Mouse (Mus musculus): ENCODE measurements around the gene Lin7b. TPM values are rescaled to one million over a fixed set of nuclear protein-coding genes. Genes with fewer than 3 reads are reported as not detected.
"Not testable (repeated sequence)": the region's sequence is repeated elsewhere in the genome, so short reads cannot be mapped to it uniquely, and the experiment has no call there.

Gene Lin7b
- polyA plus RNA-seq, 1 experiment from 2014 or later: 1.2 TPM

DNA sequence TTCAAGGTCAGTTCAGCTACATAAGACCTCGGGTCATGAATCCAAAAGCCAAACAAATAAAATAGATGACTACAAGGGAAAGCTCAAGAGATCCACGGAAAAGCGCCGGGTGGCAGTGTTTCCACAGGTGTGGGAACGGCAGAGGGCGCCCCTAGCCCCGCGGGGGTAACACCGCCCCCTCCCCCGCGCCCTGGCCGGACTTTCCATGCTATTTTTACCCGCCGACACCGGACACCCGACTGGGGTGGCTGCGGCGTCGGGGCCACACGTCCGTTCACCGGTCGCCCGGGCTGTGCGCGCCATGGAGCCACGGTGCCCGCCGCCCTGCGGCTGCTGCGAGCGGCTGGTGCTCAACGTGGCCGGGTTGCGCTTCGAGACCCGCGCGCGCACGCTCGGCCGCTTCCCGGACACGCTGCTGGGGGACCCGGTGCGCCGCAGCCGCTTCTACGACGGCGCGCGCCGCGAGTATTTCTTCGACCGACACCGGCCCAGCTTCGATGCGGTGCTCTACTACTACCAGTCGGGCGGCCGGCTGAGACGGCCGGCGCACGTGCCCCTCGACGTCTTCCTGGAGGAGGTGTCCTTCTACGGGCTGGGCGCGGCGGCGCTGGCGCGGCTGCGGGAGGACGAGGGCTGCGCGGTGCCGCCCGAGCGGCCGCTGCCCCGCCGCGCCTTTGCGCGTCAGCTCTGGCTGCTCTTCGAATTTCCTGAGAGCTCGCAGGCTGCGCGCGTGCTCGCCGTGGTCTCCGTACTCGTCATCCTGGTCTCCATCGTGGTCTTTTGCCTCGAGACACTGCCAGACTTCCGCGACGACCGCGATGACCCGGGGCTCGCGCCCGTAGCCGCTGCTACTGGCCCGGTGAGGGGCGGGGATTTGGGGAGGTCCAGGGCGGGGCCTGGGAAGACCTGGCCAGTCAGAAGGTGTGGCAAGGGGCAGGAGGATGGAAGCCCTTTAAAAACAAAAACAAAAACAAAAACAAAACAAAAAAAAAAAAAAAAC is 36.1 kb upstream of the Lin7b start:
- peak overlapping the region; percentile 53 for H3K4me3 ChIP-seq
- H3K27me3 ChIP-seq (replicated peaks; ENCODE audit: low read depth, poor library complexity, severe bottlenecking): peaks cover 66% of the 10 kb centered on the region
- no peaks in the 10 kb centered on the region for H3K9me3 ChIP-seq
- peaks cover 13% of the 10 kb centered on the region for H3K4me1 ChIP-seq
- peak overlapping the region; percentile 40; the same call in 1 of the 2 replicates for H3K27ac ChIP-seq (replicated peaks)
- WGBS: 2% methylated on average over 114 of the region's 114 CpGs
- peak; percentile 54 for DNase-seq (ENCODE audit: low spot score)
- H3K36me3 ChIP-seq (replicated peaks): no peaks in the 10 kb centered on the region

GRCm38 (mm10) chr7:45405091-45406075 is 35.0 kb upstream of the Lin7b start, which contains the start of gene Kcna7:
Gene Kcna7, plus strand, starts transcription at chr7:45405653.
- DNase-seq (ENCODE audit: low spot score): peak; percentile 74
- 12% methylated on average over 28 of the region's 28 CpGs for WGBS
- peaks cover 13% of the 10 kb centered on the region for H3K4me1 ChIP-seq
- 0 out of 2 replicates have a peak within 1 kb of the TSS, but pooled peaks have one; percentile 40 for H3K27ac ChIP-seq (replicated peaks)
- no peaks in the 10 kb centered on the region for H3K36me3 ChIP-seq (replicated peaks)
- no peaks in the 10 kb centered on the region for H3K9me3 ChIP-seq
- peaks cover 56% of the 10 kb centered on the region for H3K27me3 ChIP-seq (replicated peaks; ENCODE audit: low read depth, poor library complexity, severe bottlenecking)
- H3K4me3 ChIP-seq: peak within 1 kb of the TSS; percentile 53

GRCm38 (mm10) chr7:45403532-45404261 is 33.3 kb upstream of the Lin7b start:
- peak; percentile 78 for DNase-seq (ENCODE audit: low spot score)
- Histone ChIP-seq H3K4me1 (peaks cover 20% of the 10 kb centered on the region), H3K9me3 (no peaks in the 10 kb centered on the region), H3K36me3 (replicated peaks) (no peaks in the 10 kb centered on the region), H3K27ac (replicated peaks) (no peak overlapping the region), H3K27me3 (replicated peaks; ENCODE audit: low read depth, poor library complexity, severe bottlenecking) (peaks cover 39% of the 10 kb centered on the region), H3K4me3 (no peak overlapping the region)
- WGBS: 48% methylated on average over 6 of the region's 6 CpGs

DNA sequence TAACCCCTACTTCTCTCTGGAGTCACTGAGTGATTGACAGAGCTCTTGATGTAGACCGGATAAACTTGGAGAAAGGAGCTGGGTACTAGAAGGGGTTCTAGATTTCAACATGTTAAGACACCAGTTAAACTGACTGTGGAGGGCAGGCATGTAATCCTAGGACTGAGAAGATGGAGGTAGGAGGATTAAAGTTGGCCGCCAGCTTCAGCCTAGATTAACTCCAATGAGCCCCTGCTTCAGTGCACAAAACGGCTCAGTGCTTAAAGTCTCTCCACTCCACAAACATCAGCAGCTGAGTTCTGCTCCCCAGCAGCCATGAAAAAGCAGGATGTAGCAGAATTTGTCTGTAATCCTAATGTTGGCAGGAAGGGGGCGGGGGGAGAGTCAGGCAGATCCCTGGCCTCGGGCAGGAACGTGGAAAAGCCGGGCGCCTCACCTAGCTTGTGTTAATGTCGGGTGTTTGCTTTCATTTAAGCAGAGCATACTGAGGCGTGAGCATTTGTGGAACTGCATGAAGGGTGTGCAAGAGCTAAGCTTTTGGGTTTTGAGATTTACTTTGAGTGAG is 31.2 kb upstream of the Lin7b start:
- Histone ChIP-seq H3K36me3 (replicated peaks) (no peaks in the 10 kb centered on the region), H3K27me3 (replicated peaks; ENCODE audit: low read depth, poor library complexity, severe bottlenecking) (peaks cover 18% of the 10 kb centered on the region), H3K9me3 (no peaks in the 10 kb centered on the region), H3K27ac (replicated peaks) (no peak overlapping the region), H3K4me3 (no peak overlapping the region), H3K4me1 (peaks cover 17% of the 10 kb centered on the region)
- no peak for DNase-seq (ENCODE audit: low spot score)
- 75% methylated on average over 10 of the region's 10 CpGs for WGBS

DNA sequence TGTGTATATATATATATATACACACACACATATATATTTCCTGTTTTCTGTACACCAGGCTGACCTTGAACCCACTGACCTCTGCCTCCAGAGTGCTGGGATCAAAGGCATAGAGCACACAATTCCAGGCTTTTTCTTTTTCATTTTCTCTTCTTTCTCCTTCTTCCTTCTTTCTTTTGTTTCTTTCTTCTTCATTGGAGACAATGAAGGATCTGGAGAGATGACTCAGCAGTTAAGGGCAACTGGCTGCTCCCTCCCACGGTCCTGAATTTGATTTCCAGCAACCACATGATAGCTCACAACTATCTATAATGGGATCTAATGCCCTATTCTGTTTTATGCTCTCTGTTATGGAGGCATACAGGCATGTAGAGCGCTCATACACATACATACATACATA is 26.4 kb upstream of the Lin7b start:
- DNase-seq (ENCODE audit: low spot score): no peak
- H3K27ac ChIP-seq (replicated peaks): no peak overlapping the region
- no peak overlapping the region for H3K4me3 ChIP-seq
- WGBS: 80% methylated on average over 2 of the region's 2 CpGs
- no peaks in the 10 kb centered on the region for H3K9me3 ChIP-seq
- H3K27me3 ChIP-seq (replicated peaks; ENCODE audit: low read depth, poor library complexity, severe bottlenecking): no peaks in the 10 kb centered on the region
- H3K4me1 ChIP-seq: peaks cover 27% of the 10 kb centered on the region
- H3K36me3 ChIP-seq (replicated peaks): peaks cover 25% of the 10 kb centered on the region

- Histone ChIP-seq H3K4me1 (peaks cover 27% of the 10 kb centered on the region), H3K27ac (replicated peaks) (peak overlapping the region; percentile 99; the same call in 1 of the 2 replicates), H3K4me3 (peak overlapping the region; percentile 83), H3K36me3 (replicated peaks) (peaks cover 29% of the 10 kb centered on the region)
- not testable (repeated sequence) for DNase-seq (ENCODE audit: low spot score); H3K9me3 ChIP-seq; H3K27me3 ChIP-seq (replicated peaks; ENCODE audit: low read depth, poor library complexity, severe bottlenecking)
- WGBS: 6% methylated on average over 3 of the region's 3 CpGs
Measured at GRCm38 (mm10) chr7:45396337-45396775, 26.0 kb upstream of the Lin7b start.

- peak; percentile 100 for DNase-seq (ENCODE audit: low spot score)
- under 1% methylated on average over 60 of the region's 60 CpGs for WGBS
- Histone ChIP-seq H3K27ac (replicated peaks) (peak within 1 kb of the TSS; percentile 99), H3K27me3 (replicated peaks; ENCODE audit: low read depth, poor library complexity, severe bottlenecking) (no peaks in the 10 kb centered on the region), H3K36me3 (replicated peaks) (peaks cover 35% of the 10 kb centered on the region), H3K4me3 (peak within 1 kb of the TSS; percentile 83), H3K4me1 (peaks cover 27% of the 10 kb centered on the region), H3K9me3 (no peaks in the 10 kb centered on the region)
Measured at GRCm38 (mm10) chr7:45395578-45396336, 25.4 kb upstream of the Lin7b start, which contains the start of gene Snrnp70. Gene Snrnp70, minus strand, starts transcription at chr7:45395742.

DNA sequence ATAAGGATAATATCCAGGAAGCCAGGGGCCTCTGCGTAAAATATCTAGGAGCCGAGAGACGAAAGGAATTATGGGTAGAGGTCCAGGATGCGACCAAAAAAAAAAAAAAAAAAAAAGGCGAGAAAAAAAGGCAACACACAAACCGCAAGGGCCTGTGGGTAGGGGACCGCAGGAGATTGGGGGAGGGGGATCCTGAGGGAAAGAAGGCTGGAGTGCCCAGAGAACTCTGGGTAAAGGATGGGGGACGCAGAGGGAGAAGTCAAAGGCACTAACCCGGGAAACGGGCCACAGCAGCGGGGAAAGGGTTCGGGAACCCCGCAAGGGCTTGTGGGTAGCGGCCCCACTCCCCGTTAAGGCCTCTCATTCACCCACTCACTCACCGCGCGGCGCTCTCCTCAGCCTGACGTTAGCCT is 24.8 kb upstream of the Lin7b start:
- peak overlapping the region; percentile 83 for H3K4me3 ChIP-seq
- H3K4me1 ChIP-seq: peaks cover 27% of the 10 kb centered on the region
- peaks cover 42% of the 10 kb centered on the region for H3K36me3 ChIP-seq (replicated peaks)
- peak overlapping the region; percentile 99 for H3K27ac ChIP-seq (replicated peaks)
- no peaks in the 10 kb centered on the region for H3K9me3 ChIP-seq
- DNase-seq (ENCODE audit: low spot score): no peak
- H3K27me3 ChIP-seq (replicated peaks; ENCODE audit: low read depth, poor library complexity, severe bottlenecking): no peaks in the 10 kb centered on the region
- under 1% methylated on average over 20 of the region's 20 CpGs for WGBS

DNA sequence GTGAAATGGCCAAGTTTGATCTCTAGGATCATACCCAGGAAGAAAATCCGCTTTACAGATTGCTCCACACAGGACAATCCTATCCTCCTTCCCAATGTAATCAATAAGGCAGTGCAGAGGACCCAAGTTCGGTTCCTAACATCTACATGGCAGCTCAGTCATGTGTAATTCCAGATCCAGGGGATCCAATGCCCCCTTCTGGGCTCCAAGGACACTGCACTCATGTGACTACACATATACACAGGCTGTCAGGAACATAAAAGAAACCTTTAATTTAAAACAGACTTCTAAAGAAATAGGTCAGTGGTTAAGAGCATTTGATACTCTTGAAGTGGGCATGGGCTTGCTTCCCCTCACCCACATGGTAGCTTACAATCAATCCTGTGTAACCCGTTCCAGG is 15.7 kb upstream of the Lin7b start:
- peaks cover 100% of the 10 kb centered on the region for H3K36me3 ChIP-seq (replicated peaks)
- H3K27ac ChIP-seq (replicated peaks): no peak overlapping the region
- no peaks in the 10 kb centered on the region for H3K9me3 ChIP-seq
- H3K4me1 ChIP-seq: no peaks in the 10 kb centered on the region
- WGBS: 81% methylated on average over 3 of the region's 3 CpGs
- H3K4me3 ChIP-seq: no peak overlapping the region
- H3K27me3 ChIP-seq (replicated peaks; ENCODE audit: low read depth, poor library complexity, severe bottlenecking): no peaks in the 10 kb centered on the region
- no peak for DNase-seq (ENCODE audit: low spot score)

DNA sequence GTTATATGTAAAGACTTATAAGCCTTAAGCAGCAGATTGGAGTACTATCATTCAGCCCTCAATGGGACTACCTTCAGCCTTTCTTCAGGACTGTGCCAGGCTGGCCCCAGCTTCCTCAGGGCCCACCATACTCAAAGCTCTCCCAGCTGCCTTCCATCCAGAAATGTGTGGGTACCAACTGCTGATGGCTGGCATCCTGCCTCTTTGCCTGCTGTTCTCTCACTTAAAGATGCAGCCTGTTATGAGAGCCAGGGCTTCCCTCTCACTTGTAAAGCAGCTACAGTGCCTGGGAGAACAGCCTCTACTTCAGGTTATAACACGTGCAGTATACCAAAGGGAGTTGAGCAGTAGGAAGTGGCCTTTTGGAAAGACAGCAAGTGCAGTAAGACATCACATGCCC is 5.7 kb upstream of the Lin7b start:
- Histone ChIP-seq H3K36me3 (replicated peaks) (peaks cover 96% of the 10 kb centered on the region), H3K27ac (replicated peaks) (no peak overlapping the region), H3K27me3 (replicated peaks; ENCODE audit: low read depth, poor library complexity, severe bottlenecking) (no peaks in the 10 kb centered on the region), H3K9me3 (no peaks in the 10 kb centered on the region), H3K4me1 (peaks cover 6% of the 10 kb centered on the region), H3K4me3 (no peak overlapping the region)
- DNase-seq (ENCODE audit: low spot score): no peak
- WGBS: 90% methylated on average over 1 of the region's 1 CpGs

DNA sequence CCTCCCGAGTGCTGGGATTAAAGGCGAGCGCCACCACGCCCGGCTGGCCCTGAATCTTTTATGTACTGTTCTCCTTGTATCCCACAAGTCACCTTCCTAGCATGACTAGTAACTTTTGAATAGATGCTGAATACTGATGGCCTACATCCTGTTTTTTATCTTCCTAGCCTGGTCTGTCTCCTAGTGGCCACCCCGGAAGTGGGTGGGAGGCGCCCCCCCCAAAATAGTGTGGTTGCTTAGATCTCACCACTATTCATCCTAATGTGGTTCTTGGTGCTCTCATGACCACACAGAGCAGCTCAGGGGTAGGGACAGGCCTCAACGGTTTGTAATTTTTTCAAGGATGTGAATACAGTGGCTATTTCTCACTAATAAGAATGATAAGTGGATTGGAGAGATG is 4.2 kb upstream of the Lin7b start:
- H3K27me3 ChIP-seq (replicated peaks; ENCODE audit: low read depth, poor library complexity, severe bottlenecking): peaks cover 10% of the 10 kb centered on the region
- H3K9me3 ChIP-seq: no peaks in the 10 kb centered on the region
- peaks cover 82% of the 10 kb centered on the region for H3K36me3 ChIP-seq (replicated peaks)
- H3K4me3 ChIP-seq: no peak overlapping the region
- peaks cover 21% of the 10 kb centered on the region for H3K4me1 ChIP-seq
- DNase-seq (ENCODE audit: low spot score): no peak
- 94% methylated on average over 8 of the region's 8 CpGs for WGBS
- H3K27ac ChIP-seq (replicated peaks): no peak overlapping the region
